Mouse (Mus musculus) layer of hippocampus, adult 9-11 months (tissue): ENCODE data around the gene Syne2.

ENCODE experiments used
- DNase-seq: peaks from one replicate; pipeline ENCODE4 v3.0.0; 2022

Syne2 gene

DNA sequence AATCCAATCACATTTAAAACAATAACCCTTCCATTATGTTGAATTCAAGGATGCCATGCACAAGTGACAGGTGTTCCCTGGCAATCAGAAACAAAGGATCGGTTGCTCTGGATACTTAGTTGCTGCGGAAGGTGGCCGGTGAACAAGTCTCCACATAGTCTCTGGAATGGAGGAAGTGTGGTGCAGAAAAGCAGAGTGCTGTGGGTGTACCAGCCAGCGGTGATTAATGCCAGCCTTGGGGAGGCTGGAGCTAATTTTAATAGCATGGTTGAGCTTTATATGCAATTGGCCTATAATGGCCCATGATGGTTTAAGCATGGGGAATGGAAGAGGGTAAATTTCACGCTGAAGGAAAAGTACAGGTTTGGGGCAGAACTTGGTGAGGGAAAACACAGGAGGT, 11.7 kb downstream of the Syne2 start:
- DNase-seq = no peak

DNA sequence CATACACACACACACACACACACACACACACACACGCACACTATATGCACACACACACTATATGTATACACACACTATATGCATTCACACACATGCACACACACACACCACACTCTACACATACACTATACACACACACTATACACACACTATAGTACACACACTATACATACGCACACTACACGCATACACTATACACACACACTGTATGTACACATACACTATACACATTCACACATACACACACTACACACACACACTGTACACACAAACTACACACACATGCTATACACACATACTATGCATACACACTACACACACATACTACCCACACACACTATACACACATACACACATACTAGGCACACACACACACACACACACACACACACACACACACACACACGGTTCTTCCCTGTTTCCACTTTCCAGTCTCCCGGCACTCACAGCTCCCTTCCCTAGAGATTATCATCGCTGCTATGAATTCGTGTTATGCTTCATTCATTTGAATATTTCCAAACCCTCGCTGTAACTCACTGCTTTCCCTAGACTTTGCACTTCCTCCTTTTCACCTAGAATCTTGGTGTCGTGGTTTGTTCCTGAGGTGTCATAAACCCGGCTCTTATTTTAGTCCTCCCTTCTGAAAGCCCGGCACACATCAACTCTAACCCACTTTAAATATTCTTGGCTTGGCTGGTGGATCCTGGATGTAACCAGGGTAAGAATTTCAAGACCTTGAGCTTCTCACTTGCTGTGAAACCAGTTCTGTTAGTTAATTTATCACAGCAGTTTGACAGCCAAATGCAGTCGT, 15.4 kb downstream of the Syne2 start:
- DNase-seq = no peak

DNA sequence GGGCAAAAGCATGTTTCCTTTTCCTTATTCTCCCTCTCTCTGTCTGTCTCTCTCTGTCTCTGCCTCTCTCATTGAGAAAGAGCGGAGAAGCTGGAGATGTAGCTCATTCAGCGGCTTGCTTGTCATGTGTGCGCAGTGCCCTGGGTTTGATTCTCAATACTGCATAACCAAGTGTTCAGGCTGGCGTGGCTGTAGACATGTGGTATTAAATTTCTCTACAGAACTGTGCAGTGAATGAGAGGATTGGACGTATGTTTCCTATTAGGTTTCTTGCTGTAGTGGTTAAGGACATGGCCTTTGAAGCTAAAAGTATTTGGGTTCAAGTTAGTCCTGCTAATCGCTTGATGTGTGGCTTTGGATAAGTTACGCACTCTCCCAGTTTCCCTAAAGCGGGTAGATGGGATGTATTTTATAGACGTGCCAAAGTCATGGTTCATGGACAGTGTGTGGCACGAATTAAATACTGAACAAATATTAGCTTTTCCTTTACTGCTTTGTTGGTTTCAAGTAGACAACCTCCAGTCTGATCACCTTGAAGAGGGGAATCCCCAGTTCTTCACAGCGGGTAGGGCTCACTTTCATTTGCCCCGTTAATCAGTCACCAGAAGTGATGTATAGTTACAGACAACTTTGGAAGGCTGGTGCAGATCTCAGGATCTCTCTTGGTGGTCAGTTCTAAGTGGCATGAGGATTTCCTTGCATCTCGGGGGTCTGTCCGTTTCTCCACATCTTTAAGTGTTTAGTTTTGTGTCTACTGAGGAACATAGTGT, 16.2 kb downstream of the Syne2 start:
- no peak for DNase-seq

DNA sequence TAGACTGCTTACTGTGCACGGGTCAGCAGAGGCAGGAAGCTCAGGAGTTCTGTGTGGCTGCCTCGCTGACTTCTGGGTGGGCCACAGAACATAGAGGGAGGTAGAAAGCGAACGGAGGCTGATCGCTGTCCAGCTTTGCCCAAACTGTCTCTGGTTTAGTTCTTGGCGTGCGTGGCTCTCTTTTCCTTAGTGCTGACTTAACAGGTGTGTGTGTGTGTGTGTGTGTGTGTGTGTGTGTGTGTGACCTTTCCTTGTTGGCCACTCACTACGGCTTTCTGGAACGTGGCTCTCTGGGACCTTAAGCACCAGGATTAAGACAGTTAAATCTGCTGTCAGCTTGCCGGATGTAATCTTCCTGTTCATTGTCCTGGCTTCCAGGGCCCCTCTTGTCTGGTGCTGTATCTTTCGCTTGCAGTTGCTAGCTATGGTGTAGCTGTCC, 18.6 kb downstream of the Syne2 start:
- DNase-seq = no peak

DNA sequence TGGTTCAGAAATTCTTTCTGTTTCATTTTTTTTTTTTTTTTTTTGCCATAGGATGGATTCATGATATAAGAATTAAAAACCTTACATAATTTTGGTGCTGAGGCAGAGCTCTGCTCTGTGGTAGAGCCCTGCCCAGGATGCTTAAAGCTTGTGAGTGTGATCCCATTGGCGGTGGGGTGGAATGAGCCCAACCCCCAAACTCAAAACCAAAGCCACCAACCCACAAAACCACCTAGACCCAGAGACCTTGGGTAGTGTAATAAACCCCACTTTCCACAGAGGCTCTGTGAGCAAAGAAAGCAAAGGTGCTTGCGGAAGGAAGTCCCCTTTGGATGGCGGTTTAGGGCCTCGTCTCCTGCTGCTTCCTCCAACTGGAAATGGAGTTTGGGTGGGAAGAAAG, 19.5 kb downstream of the Syne2 start:
- no peak for DNase-seq

DNA sequence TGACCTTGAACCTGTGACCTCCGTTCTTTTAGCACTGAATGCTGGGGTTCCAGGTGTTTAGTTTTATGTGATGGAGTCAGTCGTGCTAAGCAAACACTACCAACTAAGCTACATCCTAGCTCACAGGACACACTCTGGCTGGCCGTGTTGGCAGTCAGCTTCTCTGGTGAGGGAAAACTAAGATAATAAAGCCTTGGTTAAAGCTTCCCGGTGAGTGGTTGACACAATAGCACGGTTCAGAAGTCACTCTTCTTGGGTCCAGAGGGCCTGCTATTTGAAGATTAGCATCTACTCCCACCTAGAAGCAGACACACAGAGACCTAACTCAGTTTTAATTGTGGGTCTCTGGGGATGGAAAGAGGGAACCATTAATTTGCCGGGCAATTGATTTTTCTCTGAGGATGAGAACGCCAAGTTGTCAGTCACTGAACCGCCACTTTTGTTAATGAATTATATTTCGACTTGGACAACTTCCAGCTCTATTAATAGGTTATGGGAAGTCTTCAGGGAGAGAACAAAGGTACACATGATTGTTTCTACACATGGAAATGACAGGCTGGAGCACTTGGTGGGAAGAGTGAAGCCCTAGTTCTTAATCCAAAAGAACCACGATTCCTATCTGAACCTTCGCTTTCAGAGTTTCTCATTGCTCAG, 21.3 kb downstream of the Syne2 start:
- DNase-seq = no peak

DNA sequence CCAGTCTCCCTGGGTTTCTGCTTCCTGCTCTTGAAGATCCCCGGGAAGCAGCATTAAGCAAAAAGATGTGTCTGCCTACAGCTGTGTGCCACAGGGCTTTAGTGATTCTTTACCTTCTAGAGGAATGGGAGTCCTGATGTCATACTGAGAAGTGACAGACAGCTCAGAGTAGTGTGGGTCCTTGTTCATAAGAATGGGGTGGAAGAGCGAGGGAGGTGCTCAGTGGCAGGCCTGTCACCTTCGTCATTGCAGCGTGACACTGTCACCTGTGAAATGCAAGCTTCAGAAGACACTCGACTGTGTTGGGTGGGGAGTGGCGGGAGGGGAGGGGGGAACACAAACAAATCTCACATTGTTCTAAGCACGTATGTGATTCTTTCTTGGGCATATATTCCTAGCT, 23.2 kb downstream of the Syne2 start:
- DNase-seq = no peak

DNA sequence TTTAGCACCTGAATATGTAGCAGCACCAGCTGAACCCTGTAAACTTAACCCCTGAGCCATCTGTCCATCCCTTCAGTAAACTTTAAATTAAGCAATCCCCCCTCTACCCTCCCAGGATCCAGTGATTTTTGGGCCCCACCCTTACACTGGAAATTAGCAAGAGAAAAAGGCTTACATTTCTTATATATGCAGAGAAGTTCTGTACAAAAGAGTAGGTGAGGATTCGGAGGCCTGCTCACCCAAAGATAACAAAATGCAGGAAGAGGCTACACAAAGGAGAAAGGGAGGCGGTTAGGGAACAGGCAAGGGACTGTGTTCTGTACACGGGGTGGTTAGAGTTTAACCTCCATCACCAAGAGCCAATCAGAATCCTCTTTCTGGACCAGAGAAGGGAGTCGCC, 26.4 kb downstream of the Syne2 start:
- DNase-seq = no peak

DNA sequence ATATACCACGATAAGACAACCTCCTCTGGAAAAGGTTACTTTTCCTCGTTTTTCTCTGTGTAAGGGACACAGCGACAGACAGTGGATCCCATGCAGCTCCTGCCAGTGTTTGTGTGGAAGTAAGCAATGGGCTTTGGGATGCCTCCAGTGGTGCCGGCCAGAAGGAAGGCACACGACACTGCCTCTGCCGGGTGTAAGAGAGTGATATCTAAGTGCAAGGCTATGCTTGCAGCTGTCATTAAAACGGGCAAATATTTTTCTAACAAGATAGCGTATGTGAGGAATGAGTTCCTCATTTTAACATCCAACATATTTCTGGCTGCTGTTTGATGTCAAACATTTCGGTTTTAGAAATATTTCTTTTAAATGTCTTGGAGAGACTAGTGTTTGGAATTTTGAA, 27.1 kb downstream of the Syne2 start:
- no peak for DNase-seq

DNA sequence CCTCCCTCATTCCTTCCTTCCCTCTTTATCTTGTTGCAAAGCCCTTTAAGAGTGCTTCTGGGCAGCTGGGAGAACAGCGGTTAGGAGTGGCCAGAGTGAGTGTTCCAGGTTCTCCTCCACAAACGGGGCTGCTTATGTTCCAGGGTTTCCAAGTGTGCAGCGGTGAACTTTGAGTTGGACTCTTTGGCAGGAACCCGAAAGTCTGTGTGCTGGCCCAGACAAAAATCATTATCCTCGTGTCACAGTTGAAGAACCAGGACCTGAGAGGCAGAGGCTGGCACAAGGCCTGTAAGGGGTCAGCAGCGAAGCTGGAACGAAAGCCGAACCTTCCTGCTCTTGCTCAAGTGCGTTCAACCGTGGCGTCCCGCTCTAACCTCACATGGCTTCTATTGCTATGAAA, 28.6 kb downstream of the Syne2 start:
- no peak for DNase-seq

DNA sequence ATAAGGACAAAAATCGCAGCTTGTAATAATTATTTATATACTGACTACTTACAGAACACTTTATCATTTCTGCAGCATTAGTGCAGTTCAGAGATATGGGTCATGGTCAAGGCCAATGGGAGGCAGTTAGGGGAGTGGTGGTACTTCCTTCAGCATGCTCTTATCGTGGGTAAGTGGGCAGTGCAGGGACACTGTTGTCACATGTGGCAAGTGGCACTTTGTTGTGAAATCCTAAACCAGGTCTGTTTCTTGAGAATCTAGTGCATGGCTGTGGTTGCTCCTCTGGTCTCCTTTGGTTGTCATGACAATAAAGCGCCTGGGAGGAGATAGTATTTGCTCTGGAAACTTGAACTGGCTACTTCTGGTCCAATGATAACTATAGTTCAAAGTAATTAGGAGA, 32.3 kb downstream of the Syne2 start:
- no peak for DNase-seq

DNA sequence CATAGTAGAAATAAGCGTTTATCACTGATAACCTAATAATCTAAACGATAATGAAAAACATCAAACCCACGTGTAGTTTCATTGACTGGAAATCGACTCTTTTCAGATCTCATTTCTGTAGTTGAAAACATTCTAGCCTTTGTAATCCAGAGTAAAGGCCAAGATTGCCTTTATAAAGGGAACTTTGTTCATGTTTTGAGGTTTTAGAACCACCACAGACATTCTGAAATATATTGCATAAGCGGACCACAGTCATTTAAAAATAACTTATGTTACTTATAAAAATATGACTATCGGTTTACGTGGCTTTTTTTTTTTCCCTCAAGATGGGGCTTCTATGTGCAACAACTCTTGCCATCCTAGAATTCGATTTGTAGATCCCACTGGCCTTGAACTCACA, 33.5 kb downstream of the Syne2 start:
- DNase-seq = no peak

DNA sequence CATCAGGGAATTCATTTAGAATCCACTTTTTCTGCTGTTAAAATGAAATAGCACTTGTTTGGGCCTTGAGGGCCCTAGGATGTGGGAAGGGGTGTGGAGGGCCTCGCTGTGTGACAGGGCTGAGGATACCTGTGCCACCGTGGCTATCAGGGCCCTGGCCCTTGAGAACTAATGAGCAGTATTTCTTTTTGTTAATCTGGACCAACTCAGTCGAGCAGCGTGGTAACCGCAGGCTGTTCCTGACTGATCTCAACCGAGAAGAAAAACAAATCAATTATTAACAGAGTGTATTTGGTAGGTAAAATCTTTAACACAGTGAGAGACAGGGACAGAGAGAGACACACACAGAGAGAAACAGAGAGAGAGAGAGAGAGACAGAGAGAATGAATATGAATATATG, 34.5 kb downstream of the Syne2 start:
- DNase-seq = no peak

DNA sequence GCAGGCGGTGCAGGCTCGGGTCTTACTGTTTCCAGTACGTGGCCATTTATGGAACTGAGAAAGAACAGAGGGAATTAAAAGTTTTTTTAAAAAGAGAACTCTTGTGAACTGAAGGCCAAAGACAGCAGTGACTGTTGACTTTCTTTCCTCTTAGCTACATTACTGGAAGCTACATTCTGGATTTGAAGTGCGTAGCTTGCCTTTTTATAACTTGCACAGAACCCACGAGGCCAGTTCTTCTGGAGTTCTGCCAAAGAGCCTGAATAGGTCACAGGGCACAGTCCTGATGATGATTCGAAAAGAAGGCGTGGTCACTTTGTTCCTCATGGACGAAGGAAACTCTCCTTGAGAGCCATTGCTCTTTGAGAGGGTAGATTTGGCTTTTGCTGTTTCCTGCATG, 35.6 kb downstream of the Syne2 start:
- no peak for DNase-seq

DNA sequence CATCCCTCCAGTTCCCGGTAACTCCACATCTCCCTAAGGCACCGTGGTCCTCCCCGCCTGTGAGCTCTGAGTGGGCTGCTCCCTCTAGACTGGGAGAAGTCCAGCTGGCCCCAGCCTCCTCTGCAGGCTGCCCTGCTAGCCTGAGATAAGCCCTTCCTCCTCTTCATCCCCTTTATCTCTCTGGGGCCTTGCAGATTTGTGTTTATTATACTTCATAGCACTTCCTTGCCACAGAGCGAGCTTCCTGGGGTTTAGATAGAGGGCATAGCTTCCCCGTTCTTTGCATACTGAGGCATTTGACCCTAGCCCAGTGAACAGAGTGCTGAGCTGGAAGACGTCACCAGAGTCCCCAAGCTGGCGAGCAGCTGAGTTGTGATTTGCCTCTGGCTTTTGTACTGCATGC, 37.1 kb downstream of the Syne2 start:
- no peak for DNase-seq

DNA sequence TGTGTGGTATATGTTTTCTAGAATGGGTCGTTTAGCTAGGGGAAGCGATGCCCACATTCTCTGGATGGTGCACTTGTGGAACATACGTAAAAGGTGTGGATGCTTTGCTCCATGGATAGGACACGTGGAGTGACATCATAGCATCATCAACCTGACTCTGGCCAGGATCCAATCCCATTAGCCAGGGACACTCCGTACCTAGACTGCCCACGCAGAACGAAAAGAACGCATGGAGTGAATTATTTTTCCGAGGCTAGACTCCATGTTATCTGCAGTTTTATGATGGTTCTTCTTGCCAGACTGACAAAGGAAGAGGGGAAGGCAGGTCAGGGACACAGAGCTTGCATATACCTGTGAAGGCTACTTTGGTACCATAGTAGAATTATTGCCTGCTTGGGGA, 37.7 kb downstream of the Syne2 start:
- no peak for DNase-seq

DNA sequence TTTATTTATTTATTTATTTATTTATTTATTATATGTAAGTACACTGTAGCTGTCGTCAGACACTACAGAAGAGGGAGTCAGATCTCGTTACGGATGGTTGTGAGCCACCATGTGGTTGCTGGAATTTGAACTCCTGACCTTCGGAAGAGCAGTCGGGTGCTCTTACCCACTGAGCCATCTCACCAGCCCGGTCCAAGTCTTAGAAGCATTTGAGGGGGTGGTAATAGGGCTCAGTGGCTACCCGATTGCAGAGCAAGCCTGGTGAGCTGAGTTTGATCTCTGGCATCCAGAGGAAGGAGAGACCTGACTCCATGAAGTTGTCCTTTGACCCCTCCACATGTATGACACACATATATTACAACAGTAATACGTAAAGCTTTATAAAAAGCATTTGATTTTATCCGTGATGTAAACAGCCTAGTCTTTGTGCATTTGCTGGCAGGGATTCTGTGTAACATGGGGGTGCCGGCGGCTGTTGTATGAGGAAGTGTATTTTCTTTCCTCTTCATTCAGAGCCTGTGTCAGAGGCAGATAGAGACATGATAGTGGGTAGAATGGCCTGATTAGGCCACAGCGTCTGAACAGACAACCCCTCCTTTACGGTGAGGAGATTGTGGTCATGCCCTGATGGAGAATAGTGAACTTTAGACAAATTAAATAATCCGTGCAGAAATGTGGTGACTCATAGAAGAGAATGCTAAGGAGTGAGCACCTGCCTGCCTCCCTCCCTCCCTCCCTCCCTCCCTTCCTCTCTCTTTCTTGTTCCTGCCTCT, 38.3 kb downstream of the Syne2 start:
- DNase-seq = no peak

DNA sequence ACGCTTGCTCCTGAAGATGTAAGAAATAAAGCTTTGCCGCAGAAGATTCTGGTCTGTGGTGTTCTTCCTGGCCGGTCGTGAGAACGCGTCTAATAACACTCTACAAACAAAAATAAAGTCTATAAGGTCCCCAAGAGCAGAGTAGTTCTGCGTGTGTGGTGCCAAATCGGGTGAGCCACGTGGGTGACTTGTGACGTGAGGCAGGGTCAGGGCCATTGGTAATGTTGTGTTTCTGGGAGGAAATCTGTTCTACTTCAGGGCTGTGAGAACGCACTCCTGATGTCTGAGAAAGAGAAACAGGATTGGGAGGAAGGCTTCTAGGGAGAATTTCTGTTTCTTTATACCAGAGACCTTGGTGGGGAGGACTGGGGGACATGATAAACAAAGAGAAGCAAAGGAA, 42.0 kb downstream of the Syne2 start:
- DNase-seq = no peak

DNA sequence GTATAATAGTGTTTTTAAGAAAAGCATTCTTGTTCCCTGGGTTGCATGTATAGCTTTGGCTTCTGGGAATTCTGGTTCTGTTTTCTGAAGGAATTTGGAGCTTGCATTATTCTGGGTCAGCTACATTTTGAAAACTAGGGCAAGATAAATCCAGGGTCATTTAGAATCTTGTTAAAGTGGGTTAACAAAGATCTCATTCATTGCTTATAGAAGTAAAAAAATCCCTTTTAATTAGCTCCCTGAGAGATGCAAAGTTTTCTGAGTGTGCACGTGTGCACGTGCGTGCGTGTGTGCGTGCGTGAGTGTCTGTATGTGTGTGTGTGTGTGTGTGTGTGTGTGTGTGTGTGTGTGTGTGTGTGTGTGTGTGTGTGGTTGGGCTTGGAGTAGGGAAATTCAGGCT, 42.9 kb downstream of the Syne2 start:
- DNase-seq = no peak

DNA sequence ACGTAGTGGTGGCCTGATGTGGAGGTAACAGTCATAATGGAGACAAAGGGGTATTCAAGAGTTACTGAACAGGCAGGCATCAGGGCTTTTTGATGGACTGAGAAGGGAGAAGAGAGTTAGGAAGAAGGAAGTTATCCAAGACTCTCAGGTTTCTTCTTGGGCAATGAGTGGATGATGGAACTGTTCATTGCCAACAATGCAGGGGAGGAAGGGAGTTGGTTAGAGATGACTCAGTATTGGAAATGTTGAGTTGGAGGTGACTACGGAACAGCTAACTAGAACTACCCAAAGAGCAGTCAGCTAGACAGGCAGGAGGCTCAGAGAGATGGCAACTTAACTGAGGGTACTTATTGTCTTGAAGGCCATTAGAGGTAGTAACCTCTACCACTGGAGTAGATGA, 47.2 kb downstream of the Syne2 start:
- DNase-seq = no peak

DNA sequence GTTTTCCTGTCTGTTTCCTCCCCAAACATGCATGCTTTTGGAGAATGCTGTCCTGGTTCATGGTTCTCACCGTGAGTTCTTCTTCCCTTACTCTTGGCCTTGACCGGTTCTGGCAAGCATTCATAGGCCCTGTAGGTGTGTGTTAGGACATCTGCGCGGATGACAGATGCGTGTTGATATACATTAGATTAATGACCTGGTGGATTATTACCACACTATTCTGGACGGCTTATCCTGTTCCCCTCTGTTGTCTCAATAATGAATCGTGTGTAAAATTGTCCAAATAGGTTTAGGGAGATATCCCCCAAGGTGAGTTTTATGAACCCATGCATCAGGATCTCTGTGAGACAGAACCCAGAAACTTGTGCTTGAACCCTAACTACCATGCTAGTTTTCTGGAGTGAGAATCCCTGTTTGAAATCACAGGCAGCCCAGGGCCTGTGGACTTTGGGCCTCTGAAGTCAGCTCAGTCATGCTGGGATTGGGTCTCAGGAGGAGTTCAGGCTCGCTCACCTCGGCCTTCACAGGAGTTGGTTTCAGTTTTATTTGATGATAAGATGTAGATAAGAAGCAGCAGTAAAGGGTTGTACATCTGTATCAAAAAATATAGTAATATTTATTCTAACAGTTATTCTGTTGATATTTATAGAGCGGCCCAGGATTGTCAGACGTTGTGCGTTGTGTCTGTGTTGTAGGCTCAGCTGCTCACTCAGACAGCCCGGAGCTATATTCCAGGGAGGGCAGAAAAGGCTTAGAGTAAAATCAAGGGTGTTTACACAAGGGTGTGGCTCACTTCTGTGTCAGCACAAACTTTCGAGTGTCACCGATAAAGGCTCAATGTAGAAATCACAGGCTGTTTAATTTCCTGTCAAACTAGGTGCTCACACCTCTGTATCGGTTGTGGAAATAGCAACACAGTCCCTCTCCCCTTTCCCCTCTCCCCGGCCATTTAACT, 48.8 kb downstream of the Syne2 start:
- no peak for DNase-seq
